Mouse (Mus musculus) E14TG2a.4 (cell line): Measurements from ENCODE around the gene Fuca1.

ENCODE experiments used
- CTCF ChIP-seq: conservative IDR thresholded peaks from 2 replicates; pipeline ENCODE4 v1.5.1; 2014; ENCODE audit warnings: low read length
- POU5F1 ChIP-seq: IDR thresholded peaks from 2 replicates; pipeline ENCODE4 v1.6.1; 2014; ENCODE audit warnings: low read length, borderline replicate concordance

DNA sequence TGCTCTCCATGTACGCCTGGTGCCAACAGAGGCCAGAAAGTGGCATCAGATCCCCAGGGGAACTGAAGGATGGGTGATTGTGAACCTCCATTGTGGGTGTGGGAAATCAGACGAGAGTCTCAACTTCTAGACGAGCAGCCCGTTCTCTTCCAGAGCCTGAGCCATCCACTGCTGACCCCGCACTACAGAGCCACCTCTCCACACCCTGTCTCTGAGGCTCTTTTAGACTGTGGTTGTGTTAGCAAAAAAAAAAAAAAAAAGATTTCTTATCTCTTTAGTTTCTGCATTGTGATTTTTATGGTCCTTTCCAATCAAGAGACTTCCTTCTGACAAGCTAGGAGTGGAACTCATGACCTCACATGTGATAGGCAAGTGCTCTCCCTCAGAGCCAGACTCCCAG lies 8.9 kb downstream of the Fuca1 start:
- TF ChIP-seq CTCF (no peak), POU5F1 (no peak)
